Mouse (Mus musculus): ENCODE measurements around the gene Mageb18. TPM values are rescaled to one million over a fixed set of nuclear protein-coding genes. Genes with fewer than 3 reads are reported as not detected.

The Mageb18 gene
- polyA plus RNA-seq, 1 experiment from 2014 or later = not detected

GRCm38 (mm10) chrX:92339551-92339950 lies 259.8 kb downstream of the Mageb18 start:
- WGBS = 77% methylated on average over 2 of the region's 2 CpGs
- H3K36me3 ChIP-seq = no peaks in the 10 kb centered on the region
- no peak overlapping the region for H3K4me3 ChIP-seq
- H3K9me3 ChIP-seq = no peaks in the 10 kb centered on the region
- H3K4me2 ChIP-seq = no peak overlapping the region
- no peak overlapping the region for H3K9ac ChIP-seq
- H3K27me3 ChIP-seq (replicated peaks) = no peaks in the 10 kb centered on the region
- no peak for ATAC-seq (ENCODE audit: extremely low read depth, insufficient number of reproducible peaks, low FRiP score, low TSS enrichment)
- H3K27ac ChIP-seq (replicated peaks) = no peak overlapping the region
- H3K4me1 ChIP-seq = no peaks in the 10 kb centered on the region

DNA sequence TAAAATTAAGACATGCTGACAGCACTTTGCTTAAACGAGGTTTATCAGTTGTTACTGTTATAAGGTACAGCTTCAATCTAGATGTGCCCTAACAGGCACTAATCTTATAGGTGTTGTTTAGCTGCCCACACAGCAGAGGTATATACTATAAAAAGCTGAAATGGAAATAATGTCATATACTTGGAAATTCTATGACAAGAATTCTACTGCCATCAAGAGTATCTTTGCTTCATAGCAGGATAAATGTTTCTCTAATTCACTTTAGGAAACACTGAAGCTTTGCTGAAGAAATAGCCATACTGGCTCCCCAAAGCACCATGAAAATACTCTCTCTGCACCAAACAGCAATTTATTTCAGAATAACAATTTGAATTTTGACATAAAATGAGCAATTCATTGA lies 265.9 kb downstream of the Mageb18 start:
- Histone ChIP-seq H3K36me3 (no peaks in the 10 kb centered on the region), H3K9me3 (no peaks in the 10 kb centered on the region), H3K4me1 (no peaks in the 10 kb centered on the region), H3K27me3 (replicated peaks) (no peaks in the 10 kb centered on the region), H3K9ac (no peak overlapping the region), H3K4me3 (no peak overlapping the region), H3K27ac (replicated peaks) (no peak overlapping the region), H3K4me2 (no peak overlapping the region)
- ATAC-seq (ENCODE audit: extremely low read depth, insufficient number of reproducible peaks, low FRiP score, low TSS enrichment) = no peak
- 58% methylated on average over 1 of the region's 1 CpGs for WGBS

DNA sequence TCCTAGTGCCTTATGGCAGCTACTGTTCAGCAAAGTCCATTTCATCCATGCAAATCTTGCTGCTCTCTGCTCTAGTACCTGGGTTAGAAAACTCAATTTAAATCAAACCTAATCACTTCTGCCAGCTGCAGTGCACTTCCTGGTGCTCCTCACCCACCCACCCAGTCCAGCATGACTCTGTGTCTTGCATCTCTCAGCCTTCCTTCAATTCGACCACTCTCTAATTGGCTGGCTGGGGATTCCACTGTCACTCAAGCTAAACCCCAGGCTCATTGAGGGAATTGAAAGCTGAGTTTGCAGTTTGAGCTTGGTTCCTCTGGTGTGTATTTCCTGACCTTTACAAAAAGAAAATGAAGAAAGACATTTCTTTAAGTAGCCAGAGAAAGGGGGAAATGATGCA lies 275.8 kb downstream of the Mageb18 start:
- H3K9me3 ChIP-seq = no peaks in the 10 kb centered on the region
- H3K4me3 ChIP-seq = no peak overlapping the region
- no peak overlapping the region for H3K27ac ChIP-seq (replicated peaks)
- H3K9ac ChIP-seq = no peak overlapping the region
- no peaks in the 10 kb centered on the region for H3K36me3 ChIP-seq
- ATAC-seq (ENCODE audit: extremely low read depth, insufficient number of reproducible peaks, low FRiP score, low TSS enrichment) = no peak
- no peaks in the 10 kb centered on the region for H3K4me1 ChIP-seq
- WGBS = 33% methylated on average over 1 of the region's 1 CpGs
- H3K4me2 ChIP-seq = no peak overlapping the region
- no peaks in the 10 kb centered on the region for H3K27me3 ChIP-seq (replicated peaks)

GRCm38 (mm10) chrX:92280619-92281018 lies 318.8 kb downstream of the Mageb18 start:
- ATAC-seq (ENCODE audit: extremely low read depth, insufficient number of reproducible peaks, low FRiP score, low TSS enrichment) = no peak
- Histone ChIP-seq H3K4me1 (no peaks in the 10 kb centered on the region), H3K27me3 (replicated peaks) (no peaks in the 10 kb centered on the region), H3K9ac (no peak overlapping the region), H3K9me3 (no peaks in the 10 kb centered on the region), H3K27ac (replicated peaks) (no peak overlapping the region), H3K4me2 (no peak overlapping the region), H3K36me3 (no peaks in the 10 kb centered on the region), H3K4me3 (no peak overlapping the region)

Other genes with a start within 250 kb of the Mageb18 start
- gene Gm5941, start 109.6 kb downstream of the Mageb18 start, polyA plus RNA-seq (2015; fragmentation: Nextera tagmentation; extraction: Ambion mirVana) = not detected in 2 replicates